Mouse (Mus musculus): ENCODE results near the gene Dpp4. TPM values are rescaled to one million over a fixed set of nuclear protein-coding genes. Genes with fewer than 3 reads are reported as not detected.

Gene Dpp4
- total RNA-seq, 2 experiments from 2014 or later, result 2.9 to 5.5 TPM

GRCm38 (mm10) chr2:62332465-62332864, 79.6 kb downstream of the Dpp4 start:
- intact Hi-C loops (cut with DNase I), result loop anchor here (10.0 kb wide), 1 partner anchor 518 kb away; no protein-coding TSS in a partner anchor
- no peak for DNase-seq (ENCODE audit: extremely low spot score in 1 of 2, low spot score in 2 of 2)

GRCm38 (mm10) chr2:62331913-62332312, 80.1 kb downstream of the Dpp4 start:
- intact Hi-C loops (cut with DNase I), result loop anchor here (10.0 kb wide), 1 partner anchor 517 kb away; no protein-coding TSS in a partner anchor
- no peak for DNase-seq (ENCODE audit: extremely low spot score in 1 of 2, low spot score in 2 of 2)

GRCm38 (mm10) chr2:62325388-62325787, 86.6 kb downstream of the Dpp4 start:
- DNase-seq (ENCODE audit: extremely low spot score in 1 of 2, low spot score in 2 of 2), result no peak
- intact Hi-C loops (cut with DNase I), result no loop called here

GRCm38 (mm10) chr2:62323078-62323637, 88.9 kb downstream of the Dpp4 start:
- DNase-seq (ENCODE audit: extremely low spot score in 1 of 2, low spot score in 2 of 2), result peak in 1 of 2 experiments; percentile 33
- intact Hi-C loops (cut with DNase I), result no loop called here

GRCm38 (mm10) chr2:62319489-62319888, 92.5 kb downstream of the Dpp4 start:
- intact Hi-C loops (cut with DNase I), result no loop called here
- DNase-seq (ENCODE audit: extremely low spot score in 1 of 2, low spot score in 2 of 2), result no peak

GRCm38 (mm10) chr2:62316930-62317329, 95.1 kb downstream of the Dpp4 start:
- intact Hi-C loops (cut with DNase I), result no loop called here
- DNase-seq (ENCODE audit: extremely low spot score in 1 of 2, low spot score in 2 of 2), result no peak

GRCm38 (mm10) chr2:62307477-62307876, 104.6 kb downstream of the Dpp4 start:
- DNase-seq (ENCODE audit: extremely low spot score in 1 of 2, low spot score in 2 of 2), result no peak
- intact Hi-C loops (cut with DNase I), result no loop called here

- DNase-seq (ENCODE audit: extremely low spot score in 1 of 2, low spot score in 2 of 2), result no peak
- intact Hi-C loops (cut with DNase I), result no loop called here
Observed at GRCm38 (mm10) chr2:62306978-62307377, 105.1 kb downstream of the Dpp4 start.

- no peak for DNase-seq (ENCODE audit: extremely low spot score in 1 of 2, low spot score in 2 of 2)
- intact Hi-C loops (cut with DNase I), result no loop called here
Observed at GRCm38 (mm10) chr2:62301716-62302115, 110.3 kb downstream of the Dpp4 start.

- no peak for DNase-seq (ENCODE audit: extremely low spot score in 1 of 2, low spot score in 2 of 2)
- intact Hi-C loops (cut with DNase I), result no loop called here
Observed at GRCm38 (mm10) chr2:62293846-62294245, 118.2 kb downstream of the Dpp4 start.

- intact Hi-C loops (cut with DNase I), result loop anchor here (2.0 to 10.0 kb wide), 3 partner anchors 301 to 633 kb away; no protein-coding TSS in a partner anchor
- no peak for DNase-seq (ENCODE audit: extremely low spot score in 1 of 2, low spot score in 2 of 2)
Observed at GRCm38 (mm10) chr2:62287532-62287931, 124.5 kb downstream of the Dpp4 start.

GRCm38 (mm10) chr2:62285847-62286246, 126.2 kb downstream of the Dpp4 start:
- intact Hi-C loops (cut with DNase I), result loop anchor here (2.0 to 10.0 kb wide), 3 partner anchors 299 to 631 kb away; no protein-coding TSS in a partner anchor
- no peak for DNase-seq (ENCODE audit: extremely low spot score in 1 of 2, low spot score in 2 of 2)

- intact Hi-C loops (cut with DNase I), result loop anchor here (10.0 kb wide), 2 partner anchors 470 to 630 kb away; no protein-coding TSS in a partner anchor
- DNase-seq (ENCODE audit: extremely low spot score in 1 of 2, low spot score in 2 of 2), result no peak
Observed at GRCm38 (mm10) chr2:62285026-62285425, 127.0 kb downstream of the Dpp4 start.

Other genes starting within 250 kb of the Dpp4 start
- 1 to 10 TPM in 1 of 2 experiments, under 1 TPM in 1; 0.41 to 1.5 TPM for gene Gcg, start 71.4 kb upstream of the Dpp4 start, total RNA-seq (2021)
- 1 to 10 TPM; 2.6 to 4.0 TPM for gene Fap, start 161.8 kb upstream of the Dpp4 start, total RNA-seq (2021)
- 1 to 10 TPM; 3.1 to 3.5 TPM for gene Ifih1, start 234.0 kb upstream of the Dpp4 start, total RNA-seq (2021)